Mouse (Mus musculus): Measurements from ENCODE around the gene Pxn.
"Not testable (repeated sequence)": the region's sequence is repeated elsewhere in the genome, so short reads cannot be mapped to it uniquely, and the experiment has no call there.

- not testable (repeated sequence) for TF ChIP-seq POLR2A, CTCF (IDR thresholded peaks at IDR 0.05; ENCODE audit: extremely low read depth, insufficient read depth, low read length)
Observed at GRCm38 (mm10) chr5:115495618-115496017, 10.9 kb upstream of the Pxn start.

Measured in cortical plate, adult 2 months (tissue).